Mouse (Mus musculus) right cerebral cortex, postnatal 4 days (tissue): ENCODE results near the gene F2.
"Not testable (repeated sequence)": the region's sequence is repeated elsewhere in the genome, so short reads cannot be mapped to it uniquely, and the experiment has no call there.

Experiments used
- DNase-seq: peaks from one replicate; pipeline ENCODE4 v3.0.0-alpha.2; 2022

F2 gene

GRCm38 (mm10) chr2:91645354-91645753 is 9.1 kb upstream of the F2 start:
- DNase-seq, result no peak

GRCm38 (mm10) chr2:91644021-91644420 is 7.8 kb upstream of the F2 start:
- no peak for DNase-seq

GRCm38 (mm10) chr2:91642825-91643415 is 6.7 kb upstream of the F2 start:
- DNase-seq, result no peak

- DNase-seq, result no peak
Measured at GRCm38 (mm10) chr2:91638931-91639330, 2.7 kb upstream of the F2 start.

- no peak for DNase-seq
Measured at GRCm38 (mm10) chr2:91636727-91637338, 619 bp upstream of the F2 start.

- DNase-seq, result no peak
Measured at GRCm38 (mm10) chr2:91635486-91635885, 728 bp downstream of the F2 start.

GRCm38 (mm10) chr2:91634841-91635240 is 1.4 kb downstream of the F2 start:
- no peak for DNase-seq

GRCm38 (mm10) chr2:91633334-91633977 is 2.8 kb downstream of the F2 start:
- DNase-seq, result no peak

GRCm38 (mm10) chr2:91632316-91632715 is 3.9 kb downstream of the F2 start:
- DNase-seq, result no peak

GRCm38 (mm10) chr2:91631826-91632225 is 4.4 kb downstream of the F2 start:
- DNase-seq, result no peak

GRCm38 (mm10) chr2:91630384-91630783 is 5.8 kb downstream of the F2 start:
- DNase-seq, result no peak

GRCm38 (mm10) chr2:91629682-91630081 is 6.5 kb downstream of the F2 start:
- DNase-seq, result no peak

- DNase-seq, result no peak
Measured at GRCm38 (mm10) chr2:91628171-91628570, 8.0 kb downstream of the F2 start.

- DNase-seq, result no peak
Measured at GRCm38 (mm10) chr2:91627486-91627885, 8.7 kb downstream of the F2 start.

- not testable (repeated sequence) for DNase-seq
Measured at GRCm38 (mm10) chr2:91623366-91623765, 12.8 kb downstream of the F2 start.

GRCm38 (mm10) chr2:91622356-91622755 is 13.9 kb downstream of the F2 start:
- DNase-seq, result no peak

GRCm38 (mm10) chr2:91609370-91609769 is 26.8 kb downstream of the F2 start:
- not testable (repeated sequence) for DNase-seq

GRCm38 (mm10) chr2:91602389-91602788 is 33.8 kb downstream of the F2 start:
- no peak for DNase-seq

GRCm38 (mm10) chr2:91600475-91600874 is 35.7 kb downstream of the F2 start:
- DNase-seq, result no peak

GRCm38 (mm10) chr2:91586242-91586641 is 50.0 kb downstream of the F2 start:
- DNase-seq, result no peak

GRCm38 (mm10) chr2:91580894-91581293 is 55.3 kb downstream of the F2 start:
- DNase-seq, result no peak
